Mouse (Mus musculus) left cerebral cortex, adult 2 months (tissue): ENCODE measurements around the gene Ndst4. TPM values are rescaled to one million over a fixed set of nuclear protein-coding genes. Genes with fewer than 3 reads are reported as not detected.

Experiments used
- DNase-seq, 2 experiments: peaks; one replicate each; pipeline ENCODE4 v3.0.0; 2021 to 2022; ENCODE audit warnings: low spot score in 2 of 2, mixed read lengths in 1 of 2; ENCODE audit errors: extremely low spot score in 1 of 2
- H3K27ac ChIP-seq: fragments of 200-600 bp; 2 replicates; pipeline ENCODE4 v1.8.1; 2022
- H3K4me3 ChIP-seq: fragments of 200-600 bp; 2 replicates; pipeline ENCODE4 v1.8.1; 2022
- CTCF ChIP-seq: fragments of 200-600 bp; IDR thresholded peaks from 2 replicates; pipeline ENCODE4 v1.8.1; 2022; ENCODE audit warnings: antibody characterized with exemption, mild to moderate bottlenecking, moderate library complexity
- intact Hi-C: fragments of 180-260 bp; cut with DNase I; formaldehyde crosslinking; loops from one replicate; pipeline ENCODE4 v1.15.1; 2025
- total RNA-seq, 2 experiments: library from RNA; stranded (reverse); gene quantifications; 2 replicates each; pipeline ENCODE4 v1.2.3; 2021

The Ndst4 gene
- total RNA-seq, 2 experiments from 2014 or later: 6.8 to 17.3 TPM

- TF ChIP-seq CTCF: no peak
- H3K4me3 ChIP-seq: no peak overlapping the region
- H3K27ac ChIP-seq: no peak overlapping the region
- intact Hi-C loops: no loop called here
- DNase-seq: no peak
These were observed 341.2 kb downstream of the Ndst4 start for GRCm38 (mm10) chr3:125745142-125745496.

GRCm38 (mm10) chr3:125746367-125746766, 342.5 kb downstream of the Ndst4 start:
- intact Hi-C loops: no loop called here
- no peak for DNase-seq
- Histone ChIP-seq H3K27ac (no peak overlapping the region), H3K4me3 (no peak overlapping the region)
- TF ChIP-seq CTCF: no peak

- intact Hi-C loops: no loop called here
- no peak for TF ChIP-seq CTCF
- Histone ChIP-seq H3K4me3 (no peak overlapping the region), H3K27ac (no peak overlapping the region)
- no peak for DNase-seq
These were observed 353.0 kb downstream of the Ndst4 start for GRCm38 (mm10) chr3:125756911-125757310.

- no peak for DNase-seq
- no peak overlapping the region for H3K4me3 ChIP-seq
- intact Hi-C loops: no loop called here
- no peak for TF ChIP-seq CTCF
- no peak overlapping the region for H3K27ac ChIP-seq
These were observed 356.8 kb downstream of the Ndst4 start for GRCm38 (mm10) chr3:125760711-125761110.
